Mouse (Mus musculus): ENCODE measurements at regions not wholly inside any gene's neighbourhood (a gene's known extent, or its start where the extent isn't known, plus 50 kb on each side); places are given as distances from the start of the nearest gene placed in this dataset.
A peak's percentile ranks its signal among the peaks of the same experiment; 100 is the strongest.

DNA sequence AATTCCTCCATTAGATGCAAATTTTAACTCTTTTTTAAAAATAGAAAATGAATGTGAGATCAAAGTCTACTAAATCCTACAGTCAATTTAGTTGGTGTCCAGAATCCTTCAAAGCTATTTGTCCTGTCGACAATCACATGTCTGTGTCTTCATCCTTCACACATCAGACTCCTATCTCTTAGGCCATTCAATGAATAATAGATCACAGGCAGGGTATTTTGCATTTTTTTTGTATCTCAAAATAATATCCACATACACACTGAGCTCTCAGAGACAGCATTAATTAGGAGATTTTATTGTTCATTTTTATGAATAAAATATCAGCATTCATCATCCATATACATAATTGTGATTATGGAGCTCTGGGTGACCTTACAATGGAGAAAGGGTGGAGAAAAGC lies 427.2 kb downstream of the Hao1 start:
- DNase-seq (ENCODE audit: extremely low spot score): no peak

DNA sequence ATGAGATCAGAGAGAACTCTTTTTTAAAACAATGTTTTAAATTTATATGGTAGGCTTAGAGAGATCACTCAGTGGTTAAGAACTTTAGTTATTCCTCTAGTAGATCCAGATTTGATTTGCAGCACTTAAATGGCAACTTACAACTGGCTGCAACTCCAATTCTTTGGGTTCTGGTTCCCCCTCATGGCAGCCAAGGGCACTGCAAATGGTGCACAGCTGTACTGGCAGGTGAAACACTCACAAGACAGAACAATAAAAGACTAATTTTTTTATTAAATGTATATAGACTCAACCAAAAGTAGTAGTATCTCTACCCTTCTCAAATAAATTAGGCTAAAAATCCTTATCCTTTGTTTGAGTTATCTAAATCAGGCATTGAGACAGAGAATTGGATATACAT lies 446.9 kb downstream of the Hao1 start:
- DNase-seq (ENCODE audit: extremely low spot score): no peak

DNA sequence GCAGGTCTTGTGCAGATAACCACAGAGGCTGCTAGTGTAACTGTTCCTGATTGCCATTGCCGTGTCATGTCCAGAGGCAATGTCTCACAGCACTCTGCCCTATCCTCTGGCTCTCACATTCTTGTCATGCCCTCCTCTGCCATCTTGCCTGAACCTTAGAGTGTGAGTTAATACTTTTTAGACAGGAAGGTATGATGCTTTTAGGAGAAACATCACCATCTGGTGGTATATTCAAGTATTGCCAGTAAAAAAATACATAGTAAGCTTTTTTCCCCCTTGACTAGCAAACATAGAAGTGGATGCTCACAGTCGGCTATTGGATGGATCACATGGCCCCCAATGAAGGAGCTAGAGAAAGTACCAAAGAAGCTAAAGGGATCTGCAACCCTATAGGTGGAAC lies 465.8 kb downstream of the Hao1 start:
- no peak for DNase-seq (ENCODE audit: extremely low spot score)

DNA sequence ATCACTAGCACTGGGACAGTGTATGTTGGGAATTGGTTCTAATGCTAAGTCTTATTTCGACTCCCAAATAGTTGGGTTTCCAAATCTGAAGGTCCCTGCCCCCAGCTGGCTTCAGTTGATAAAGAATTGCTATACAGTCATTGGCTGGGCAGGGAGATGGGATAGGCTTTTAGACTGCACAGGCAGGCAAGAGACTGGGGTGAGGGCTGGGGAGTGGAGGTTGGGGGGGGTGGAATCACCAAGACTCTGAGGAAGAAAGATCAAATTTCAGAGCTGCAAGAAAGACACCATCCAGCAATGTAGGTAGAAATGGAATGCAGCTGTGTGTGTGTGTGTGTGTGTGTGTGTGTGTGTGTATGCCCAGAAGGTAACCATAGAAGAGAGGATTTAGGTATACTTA lies 474.0 kb downstream of the Hao1 start:
- DNase-seq (ENCODE audit: extremely low spot score): no peak

DNA sequence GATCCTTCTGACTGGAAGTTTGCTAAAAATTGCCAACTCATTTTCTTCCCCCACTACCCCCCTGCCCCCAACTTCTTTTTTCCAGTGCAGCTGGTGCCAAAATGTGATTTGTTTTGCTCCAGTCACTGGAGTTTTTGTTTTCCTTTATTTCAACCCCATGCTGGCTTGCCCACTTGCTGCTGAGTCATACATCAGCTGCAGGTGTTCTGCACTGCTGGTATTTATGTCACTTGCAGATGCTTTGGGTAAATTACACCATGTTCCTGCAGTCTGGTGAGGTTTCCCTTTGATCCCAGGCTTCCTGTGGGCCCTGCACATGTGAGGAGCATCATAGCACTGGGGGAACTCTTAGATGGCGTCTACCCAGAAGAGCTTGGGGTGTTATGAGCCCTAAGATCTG lies 476.2 kb downstream of the Hao1 start:
- peak; percentile 5 for DNase-seq (ENCODE audit: extremely low spot score)

DNA sequence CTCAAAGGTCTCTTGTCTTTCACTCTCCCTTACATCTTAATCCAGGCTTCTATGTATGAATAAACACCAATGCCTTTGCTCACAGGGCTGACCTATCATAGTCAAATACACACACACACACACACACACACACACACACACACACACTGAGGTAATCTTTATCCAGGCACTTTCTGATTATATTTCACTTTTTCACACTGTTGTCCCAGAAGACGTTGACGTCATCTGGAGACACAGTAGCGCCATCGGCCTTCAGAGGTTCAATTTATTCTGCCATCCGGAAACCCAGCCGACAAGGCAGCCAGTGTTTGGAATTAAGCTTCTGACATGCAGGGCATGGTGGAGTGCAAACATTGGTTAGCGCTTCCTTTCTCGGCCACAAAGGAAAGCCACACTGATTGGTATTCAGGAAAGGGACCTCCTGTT lies 486.2 kb downstream of the Hao1 start:
- no peak for DNase-seq (ENCODE audit: extremely low spot score)

DNA sequence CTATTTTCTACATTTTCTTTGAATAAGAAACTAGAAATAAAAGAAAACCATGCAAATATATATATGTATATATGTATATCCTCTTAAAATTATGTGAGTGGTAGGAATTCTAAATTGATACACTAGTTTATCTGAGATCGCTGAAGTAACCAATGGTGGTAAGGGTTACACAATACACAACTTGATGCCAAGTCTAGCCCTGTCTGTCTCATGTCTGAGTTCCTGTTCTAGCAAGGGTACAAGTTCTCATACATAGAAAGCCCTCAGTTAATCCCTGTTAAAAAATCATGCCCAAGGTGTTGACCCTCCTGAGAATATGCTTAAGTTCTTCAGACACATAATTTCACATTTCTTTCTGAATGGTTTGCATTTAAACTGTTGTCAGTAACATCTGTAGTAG lies 486.8 kb downstream of the Hao1 start:
- no peak for DNase-seq (ENCODE audit: extremely low spot score)

DNA sequence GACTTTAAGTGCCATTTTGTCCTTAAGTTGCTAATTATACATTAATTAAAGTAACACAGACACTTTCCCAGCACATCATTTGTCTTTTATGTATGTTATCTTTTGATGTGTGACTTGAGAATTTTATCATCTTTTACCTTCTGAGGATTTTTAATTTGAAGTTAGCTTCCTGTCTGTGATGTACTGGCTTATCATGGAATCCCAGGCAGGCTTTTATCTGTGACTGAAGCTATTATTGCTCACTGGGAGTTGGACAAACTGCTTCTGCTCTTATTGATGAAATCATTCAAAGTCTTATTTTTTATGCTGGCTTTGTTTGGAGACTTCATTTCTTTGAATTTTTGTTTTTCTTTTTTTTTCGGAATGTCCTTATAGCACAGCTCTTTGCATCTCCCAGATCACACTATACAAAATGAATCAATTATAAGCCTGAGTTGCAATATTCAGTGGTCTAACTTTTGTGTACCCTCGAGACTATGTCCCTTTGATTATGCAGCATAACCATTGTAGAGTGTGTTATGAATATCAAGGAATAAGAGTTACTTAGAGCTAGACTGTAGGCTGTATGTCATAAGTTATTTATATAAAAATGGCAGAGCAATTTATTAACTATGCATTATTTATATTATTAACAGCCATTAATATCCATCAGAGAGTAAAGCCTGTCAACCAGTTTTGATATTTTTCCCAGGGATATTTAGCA lies 494.1 kb downstream of the Hao1 start:
- no peak for DNase-seq (ENCODE audit: extremely low spot score)

DNA sequence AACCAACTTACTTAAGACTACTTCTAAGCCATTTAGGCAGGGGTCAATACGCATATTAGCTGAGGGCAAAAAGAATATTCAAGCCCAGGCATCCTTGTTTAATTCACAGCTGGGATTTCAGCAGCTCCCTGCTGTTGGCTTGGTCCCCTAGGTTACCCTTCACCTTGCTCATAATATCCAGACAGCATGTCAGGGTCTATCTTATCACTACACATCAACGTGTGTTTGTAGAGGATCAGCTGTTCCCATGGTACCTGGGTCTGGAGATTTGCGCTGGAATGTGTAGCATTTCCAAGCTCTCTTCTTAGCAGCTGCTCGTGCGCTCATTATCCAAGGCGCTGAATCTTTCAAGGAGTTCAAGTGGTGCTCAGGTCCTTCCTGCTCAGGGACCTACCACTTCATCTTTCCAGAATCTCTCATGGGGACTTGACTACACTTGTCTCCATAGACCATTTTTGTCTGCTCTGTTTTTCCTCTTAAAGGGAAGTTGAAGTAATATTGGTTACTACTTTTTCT lies 484.5 kb downstream of the Bmp2 start:
- DNase-seq (ENCODE audit: extremely low spot score): no peak

DNA sequence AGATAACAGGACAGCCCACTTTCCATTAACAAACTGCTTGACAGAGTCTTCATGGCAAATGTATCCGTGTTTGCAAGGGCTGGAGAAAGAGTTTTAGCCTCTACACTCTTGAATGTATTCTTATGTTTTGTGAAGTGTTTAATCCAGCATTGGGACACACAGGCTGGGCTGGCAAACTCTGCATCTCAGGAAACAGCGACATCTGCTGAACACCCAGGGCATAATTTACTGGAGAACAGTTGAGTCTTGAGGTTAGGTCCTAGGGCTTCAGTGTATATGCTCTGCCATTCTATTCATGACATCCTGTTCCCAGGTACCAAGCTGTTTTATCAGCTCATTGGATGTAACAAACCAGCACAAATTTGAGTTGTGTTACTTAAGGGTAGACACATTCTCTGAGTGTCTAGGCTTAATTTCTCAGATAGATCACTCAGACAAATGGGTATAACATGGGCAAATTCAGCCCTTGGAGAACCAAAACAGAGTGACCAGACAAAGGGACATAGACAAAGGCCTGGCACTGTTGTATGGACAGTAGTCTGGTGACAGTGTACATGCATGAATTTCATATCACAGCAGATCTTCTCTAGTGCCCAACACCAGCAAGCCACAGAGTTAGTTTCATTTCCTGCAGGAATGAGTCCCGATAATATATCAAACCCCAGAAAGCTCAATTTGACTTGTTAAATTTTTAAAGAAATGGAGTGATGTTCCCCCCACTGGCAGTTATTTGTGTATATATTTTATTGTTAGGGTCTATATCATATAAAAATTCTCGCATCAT lies 477.9 kb downstream of the Bmp2 start:
- DNase-seq (ENCODE audit: extremely low spot score): peak; percentile 27

DNA sequence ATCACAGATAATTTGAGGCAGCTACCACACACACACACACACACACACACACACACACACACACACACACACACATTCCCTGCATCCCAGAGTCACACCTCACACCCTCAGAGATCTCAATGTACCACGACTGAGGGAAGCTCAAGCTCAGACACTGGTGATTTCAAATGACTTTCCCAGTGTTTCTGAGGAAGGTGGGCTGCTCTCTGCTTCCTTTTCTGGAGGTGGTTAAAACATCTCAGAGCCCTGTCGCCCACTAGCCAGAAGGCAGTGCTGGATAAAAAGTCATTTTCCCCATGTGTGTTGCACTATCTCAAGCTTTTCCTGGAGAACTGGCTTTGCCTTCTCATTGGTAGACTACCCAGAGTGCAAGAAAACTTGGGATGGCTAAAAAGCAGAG lies 477.2 kb downstream of the Bmp2 start:
- DNase-seq (ENCODE audit: extremely low spot score): no peak

DNA sequence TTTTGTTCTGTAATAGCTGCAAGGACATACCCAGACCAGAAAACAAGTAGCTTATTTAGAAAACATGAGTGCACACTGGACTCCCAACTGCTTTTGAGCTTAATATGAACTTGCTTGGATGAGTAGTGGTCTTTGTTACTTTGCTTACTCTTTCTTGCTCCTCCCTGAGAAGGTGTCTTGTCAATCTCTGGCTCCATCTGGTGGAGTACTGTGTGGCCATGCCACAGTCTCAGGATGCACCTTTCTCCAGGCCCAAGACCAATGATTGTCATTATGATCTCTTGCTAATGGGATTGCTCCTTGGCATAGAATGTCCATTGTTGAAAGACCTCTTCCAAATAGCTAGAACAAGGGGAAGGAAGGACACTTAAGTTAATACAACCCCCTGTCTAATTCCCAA lies 465.1 kb downstream of the Bmp2 start:
- DNase-seq (ENCODE audit: extremely low spot score): no peak

DNA sequence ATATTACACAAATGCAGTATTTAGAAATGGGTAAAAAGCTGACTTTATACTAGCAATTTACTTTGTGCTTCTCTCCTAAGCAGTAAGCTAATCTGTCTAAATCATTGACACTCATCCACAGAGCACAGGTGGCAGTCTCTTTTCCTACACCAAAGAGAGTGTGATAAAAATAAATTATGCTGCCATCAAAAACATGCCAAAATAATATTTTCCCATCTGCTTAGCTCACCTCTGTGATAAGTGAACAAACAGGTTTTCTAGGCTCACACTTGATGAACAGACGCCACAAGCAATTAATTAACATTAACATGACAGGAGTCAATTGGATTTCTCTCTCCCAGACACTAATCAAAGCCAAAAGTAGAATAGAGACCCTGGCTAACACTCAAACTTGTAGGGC lies 451.2 kb downstream of the Bmp2 start:
- no peak for DNase-seq (ENCODE audit: extremely low spot score)

DNA sequence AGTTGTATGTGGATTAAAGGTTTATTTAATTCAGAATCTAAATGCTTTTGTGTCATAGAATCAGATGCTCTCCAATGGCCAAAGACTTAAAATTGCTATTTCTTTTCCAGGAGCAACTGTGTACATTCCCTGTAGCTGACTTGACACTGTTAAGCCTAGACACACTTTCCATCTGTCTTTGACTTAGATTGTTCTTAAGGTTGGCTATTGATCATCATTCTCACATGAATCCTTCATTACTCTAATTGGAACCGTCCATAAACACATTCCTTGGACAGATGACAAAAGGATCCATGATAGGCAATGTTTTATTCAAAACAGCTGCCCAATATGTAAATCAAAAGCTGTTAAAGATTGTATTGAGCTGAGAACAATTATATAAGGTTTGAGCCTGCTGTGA lies 442.8 kb downstream of the Bmp2 start:
- DNase-seq (ENCODE audit: extremely low spot score): no peak

DNA sequence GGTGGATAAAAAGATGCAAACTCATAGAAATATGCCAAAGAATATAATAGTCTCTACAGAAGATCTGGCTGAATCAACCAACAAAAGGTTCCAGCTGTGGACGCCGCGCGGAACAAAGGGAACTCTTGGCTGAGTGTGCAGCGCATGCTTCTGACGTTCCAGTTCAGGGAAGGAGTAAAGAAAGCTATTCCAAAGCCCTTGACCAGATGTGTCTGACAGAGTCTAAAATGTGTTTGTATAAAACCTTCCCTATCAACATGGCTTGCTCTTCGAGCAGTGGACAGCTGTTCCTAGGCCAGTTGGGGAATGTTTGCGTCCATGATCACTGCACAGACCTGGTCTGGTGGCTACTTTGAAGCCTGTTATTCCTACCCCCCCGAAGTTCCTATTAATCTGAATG lies 442.4 kb downstream of the Bmp2 start:
- DNase-seq (ENCODE audit: extremely low spot score): no peak

DNA sequence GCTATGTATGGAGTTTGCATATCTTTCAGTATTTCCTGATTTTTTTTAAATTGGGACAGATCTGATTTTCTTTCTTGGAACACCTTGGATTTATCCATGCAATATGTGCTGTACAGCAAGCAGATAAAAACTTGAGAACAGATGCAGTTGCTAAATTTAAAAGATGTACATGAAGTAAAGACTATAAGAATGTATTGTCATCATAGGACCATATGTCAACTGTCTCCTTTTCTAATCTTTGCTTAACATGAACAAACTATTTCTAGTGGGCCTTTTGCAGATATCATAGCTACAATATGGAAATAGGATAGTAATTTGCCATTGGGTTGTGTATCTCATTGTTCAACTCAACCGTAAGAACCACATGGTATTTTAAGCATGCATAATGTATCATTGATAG lies 435.7 kb downstream of the Bmp2 start:
- no peak for DNase-seq (ENCODE audit: extremely low spot score)
